Mouse (Mus musculus) embryonic facial prominence, embryonic 15.5 days (tissue): ENCODE measurements around the gene Unc5b. TPM values are rescaled to one million over a fixed set of nuclear protein-coding genes. Genes with fewer than 3 reads are reported as not detected.

ENCODE experiments used
- ATAC-seq: fragments of 200-750 bp; cut with Nextera tagmentation; 2 replicates; pipeline ENCODE4 v1.8.0; 2017; ENCODE audit warnings: low read depth, moderate TSS enrichment; ENCODE audit not compliant: insufficient number of reproducible peaks, low FRiP score, low TSS enrichment
- H3K27ac ChIP-seq: fragments of 300-500 bp; sonication (generic); replicated peaks from 2 replicates; pipeline ENCODE4 v1.5.1; 2015; ENCODE audit warnings: mild to moderate bottlenecking, inconsistent platforms
- H3K27me3 ChIP-seq: fragments of 300-500 bp; sonication (generic); 2 replicates; pipeline ENCODE4 v1.6.1; 2015; ENCODE audit warnings: inconsistent platforms
- H3K36me3 ChIP-seq: fragments of 300-500 bp; sonication (generic); 2 replicates; pipeline ENCODE4 v1.6.1; 2015; ENCODE audit warnings: mild to moderate bottlenecking, inconsistent platforms
- H3K4me1 ChIP-seq: fragments of 300-500 bp; sonication (generic); 2 replicates; pipeline ENCODE4 v1.6.1; 2015; ENCODE audit warnings: inconsistent platforms
- H3K4me2 ChIP-seq: fragments of 300-500 bp; sonication (generic); replicated peaks from 2 replicates; pipeline ENCODE4 v1.6.1; 2015; ENCODE audit warnings: mild to moderate bottlenecking, inconsistent platforms
- H3K4me3 ChIP-seq: fragments of 300-500 bp; sonication (generic); replicated peaks from 2 replicates; pipeline ENCODE4 v1.5.1; 2015; ENCODE audit warnings: mild to moderate bottlenecking, inconsistent platforms
- H3K9ac ChIP-seq: fragments of 300-500 bp; sonication (generic); 2 replicates; pipeline ENCODE4 v1.6.1; 2015; ENCODE audit warnings: inconsistent platforms
- H3K9me3 ChIP-seq: fragments of 300-500 bp; sonication (generic); replicated peaks from 2 replicates; pipeline ENCODE4 v1.6.1; 2016; ENCODE audit warnings: inconsistent platforms
- WGBS: fragments of 180-500 bp; shearing (Covaris S2); methylation state at CpG from one replicate; pipeline ENCODE4 v1.1.7; 2015; 5-methylcytosine and 5-hydroxymethylcytosine counted together
- polyA plus RNA-seq: library from polyadenylated mRNA; unstranded; fragments of >200 nt; fragmentation: Nextera tagmentation; extraction: Ambion mirVana; gene quantifications from 2 replicates; pipeline ENCODE4 v1.2.1, GENCODE M21; 2015

The Unc5b gene
- polyA plus RNA-seq, 1 experiment from 2014 or later: 7.5 TPM

DNA sequence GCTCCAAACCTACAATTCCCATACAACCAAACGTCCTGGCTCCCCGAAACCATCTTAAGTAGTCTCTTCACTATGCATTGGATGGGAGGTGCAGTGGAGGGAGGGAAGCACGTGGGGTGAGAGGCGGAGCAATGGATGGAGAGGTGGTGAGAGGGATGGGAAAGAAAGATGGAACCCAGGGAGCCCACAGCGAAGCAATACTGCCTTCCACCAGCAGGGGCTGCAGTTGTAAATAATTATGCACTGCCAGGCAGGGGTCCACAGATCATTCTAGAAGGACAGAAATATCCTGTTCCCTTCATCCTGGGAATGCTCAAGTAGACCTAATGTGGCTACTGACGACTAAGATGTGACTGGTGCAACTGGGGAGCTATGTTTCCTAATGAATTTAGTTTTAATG lies 55.9 kb downstream of the Unc5b start:
- Histone ChIP-seq H3K4me3 (no peak overlapping the region), H3K9me3 (no peaks in the 10 kb centered on the region), H3K36me3 (peaks cover 14% of the 10 kb centered on the region; the same call in 1 of the 2 replicates), H3K9ac (no peak overlapping the region), H3K27ac (no peak overlapping the region), H3K27me3 (no peaks in the 10 kb centered on the region), H3K4me1 (peaks cover 10% of the 10 kb centered on the region; the same call in 1 of the 2 replicates), H3K4me2 (no peak overlapping the region)
- no peak for ATAC-seq
- WGBS: 73% methylated on average over 6 of the region's 6 CpGs

DNA sequence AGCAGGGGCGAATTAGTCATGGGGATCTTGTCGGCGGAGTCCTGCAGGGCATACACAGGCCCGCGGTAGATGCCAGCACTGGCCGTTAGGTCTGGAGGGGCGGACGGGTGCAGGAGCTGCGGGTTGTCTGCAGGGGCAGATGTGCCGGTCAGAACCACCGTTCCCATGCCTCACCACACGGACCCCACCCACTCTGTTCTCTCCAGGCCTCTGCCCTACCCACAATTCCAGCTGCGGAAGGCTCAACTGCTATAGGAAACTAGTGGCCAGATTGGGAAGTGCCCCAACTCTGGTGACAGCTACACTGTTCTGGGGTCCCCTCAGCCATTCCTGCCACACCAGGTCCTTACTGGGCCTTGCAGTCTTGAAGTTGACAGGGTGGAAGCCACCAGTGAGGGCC lies 56.8 kb downstream of the Unc5b start:
- Histone ChIP-seq H3K4me1 (peaks cover 6% of the 10 kb centered on the region; the same call in 1 of the 2 replicates), H3K9ac (no peak overlapping the region), H3K36me3 (peaks cover 14% of the 10 kb centered on the region; the same call in 1 of the 2 replicates), H3K4me3 (no peak overlapping the region), H3K27me3 (no peaks in the 10 kb centered on the region), H3K4me2 (no peak overlapping the region), H3K9me3 (no peaks in the 10 kb centered on the region), H3K27ac (no peak overlapping the region)
- ATAC-seq: no peak
- 91% methylated on average over 13 of the region's 13 CpGs for WGBS

DNA sequence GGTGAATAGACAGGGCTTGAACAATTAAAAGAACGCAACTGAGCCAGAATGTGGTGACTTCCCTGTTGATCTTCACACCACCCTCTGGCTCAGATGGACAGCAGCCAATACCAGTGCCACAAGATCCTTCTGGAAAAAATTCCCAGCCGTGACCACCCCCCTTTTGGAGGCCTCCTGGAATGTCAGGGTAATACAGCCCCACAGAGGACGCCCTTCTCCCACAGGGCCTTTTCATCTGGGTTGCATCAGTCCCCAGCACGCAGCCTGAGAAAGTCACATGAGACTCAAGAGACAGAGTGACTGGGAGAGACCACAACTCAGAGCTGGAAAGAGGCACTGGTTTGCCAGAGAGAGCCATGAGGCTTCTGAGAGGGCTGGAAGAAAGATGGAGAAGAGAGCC lies 60.5 kb downstream of the Unc5b start:
- peaks cover 6% of the 10 kb centered on the region; the same call in 1 of the 2 replicates for H3K4me1 ChIP-seq
- no peak for ATAC-seq
- H3K9ac ChIP-seq: no peak overlapping the region
- H3K4me3 ChIP-seq: no peak overlapping the region
- 36% methylated on average over 4 of the region's 4 CpGs for WGBS
- no peak overlapping the region for H3K4me2 ChIP-seq
- H3K27me3 ChIP-seq: no peaks in the 10 kb centered on the region
- no peak overlapping the region for H3K27ac ChIP-seq
- no peaks in the 10 kb centered on the region for H3K9me3 ChIP-seq
- H3K36me3 ChIP-seq: peaks cover 10% of the 10 kb centered on the region; the same call in 1 of the 2 replicates

DNA sequence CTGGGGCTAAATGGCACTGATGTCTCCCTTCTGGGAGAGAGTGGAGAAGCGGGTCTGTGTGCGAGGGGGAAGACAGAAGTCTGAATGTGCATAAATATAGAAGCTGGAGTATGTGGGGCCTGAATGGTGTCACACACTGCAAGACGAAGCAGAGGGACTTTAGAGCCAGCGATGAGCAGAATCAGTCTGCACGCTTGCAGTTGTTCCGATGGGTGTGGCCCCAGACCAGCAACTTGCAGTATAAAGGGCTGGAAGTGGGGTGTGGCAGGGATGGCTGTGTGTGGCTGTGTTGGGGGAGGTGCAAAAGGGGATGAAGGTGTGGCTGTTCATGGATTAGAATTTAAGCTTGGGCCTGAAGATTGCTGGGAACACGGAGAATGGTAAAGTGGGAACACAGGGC lies 62.8 kb downstream of the Unc5b start:
- 84% methylated on average over 7 of the region's 7 CpGs for WGBS
- Histone ChIP-seq H3K4me2 (no peak overlapping the region), H3K9ac (no peak overlapping the region), H3K9me3 (no peaks in the 10 kb centered on the region), H3K36me3 (peaks cover 9% of the 10 kb centered on the region; the same call in 1 of the 2 replicates), H3K27me3 (no peaks in the 10 kb centered on the region), H3K4me1 (peaks cover 6% of the 10 kb centered on the region; the same call in 1 of the 2 replicates), H3K27ac (no peak overlapping the region), H3K4me3 (no peak overlapping the region)
- ATAC-seq: no peak

DNA sequence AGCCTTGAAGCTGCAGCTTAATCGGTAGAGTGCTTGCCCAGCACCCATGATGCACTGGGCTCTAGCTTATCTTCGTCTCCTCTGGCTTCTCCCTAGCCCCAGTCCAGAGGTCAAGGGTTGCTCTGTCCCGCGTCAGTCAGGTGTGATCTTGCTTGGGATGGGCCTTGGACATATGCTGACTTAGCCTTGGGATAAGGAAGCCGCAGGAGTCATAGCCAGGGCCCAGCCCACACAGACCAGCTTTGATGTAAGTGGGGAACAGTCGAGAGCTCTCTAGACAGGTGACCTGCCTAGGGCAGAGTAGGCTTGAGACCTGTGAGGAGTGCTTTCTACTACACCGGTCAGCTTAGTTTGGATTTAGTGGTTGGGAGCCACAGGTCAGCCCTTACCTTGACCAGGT lies 64.0 kb downstream of the Unc5b start:
- ATAC-seq: no peak

DNA sequence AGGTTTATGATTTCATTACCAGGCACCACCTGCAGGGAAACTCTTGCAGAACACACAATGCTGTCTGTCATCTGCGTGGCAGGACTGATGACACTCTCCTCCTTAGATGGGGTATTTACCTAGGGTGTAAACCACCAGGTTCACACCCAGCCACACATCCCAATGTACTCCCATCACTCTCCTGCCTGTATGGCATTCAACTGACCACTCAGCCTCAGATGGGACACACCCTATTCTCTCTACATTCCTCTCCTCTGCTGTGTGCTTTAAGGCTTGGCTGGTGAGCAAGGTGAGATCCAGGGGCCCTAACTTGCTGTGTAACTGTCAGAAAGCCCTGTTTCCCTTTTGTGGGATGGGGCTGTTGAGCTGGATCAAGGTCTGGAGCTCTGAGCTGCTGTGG lies 69.3 kb downstream of the Unc5b start:
- no peaks in the 10 kb centered on the region for H3K27me3 ChIP-seq
- no peak for ATAC-seq

More for the DNA sequence above, 64.0 kb downstream of the Unc5b start:
- H3K4me1 ChIP-seq: peaks cover 6% of the 10 kb centered on the region; the same call in 1 of the 2 replicates
- 0 out of 2 replicates have a peak, but pooled peaks cover 5% of the 10 kb centered on the region for H3K36me3 ChIP-seq
- no peak overlapping the region for H3K4me3 ChIP-seq
- no peak overlapping the region for H3K9ac ChIP-seq
- WGBS: 88% methylated on average over 7 of the region's 7 CpGs
- H3K9me3 ChIP-seq: no peaks in the 10 kb centered on the region
- no peak overlapping the region for H3K27ac ChIP-seq
- no peak overlapping the region for H3K4me2 ChIP-seq
- H3K27me3 ChIP-seq: no peaks in the 10 kb centered on the region

DNA sequence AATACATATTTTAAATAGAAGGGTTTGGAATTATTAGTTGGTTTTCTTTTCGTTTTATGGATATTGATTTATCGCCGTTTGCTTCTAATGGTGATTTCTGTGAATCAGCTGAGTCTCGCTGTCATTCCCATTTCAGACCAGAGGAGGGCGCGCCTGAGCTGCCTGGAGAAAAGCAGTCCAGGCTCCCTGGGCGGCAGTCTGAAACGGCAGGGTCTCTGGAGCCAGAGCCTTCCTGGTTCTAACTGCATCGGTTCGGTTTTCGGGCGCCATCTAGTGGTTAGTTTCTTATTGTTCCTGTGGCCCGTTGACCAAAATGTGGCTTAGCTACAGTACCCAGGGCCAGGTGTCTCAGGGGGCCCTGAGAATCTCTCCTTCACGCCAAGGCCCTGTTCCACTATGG lies 71.0 kb downstream of the Unc5b start:
- Histone ChIP-seq H3K36me3 (no peaks in the 10 kb centered on the region), H3K9me3 (no peaks in the 10 kb centered on the region), H3K4me3 (no peak overlapping the region), H3K9ac (no peak overlapping the region), H3K4me2 (no peak overlapping the region), H3K27ac (no peak overlapping the region), H3K27me3 (no peaks in the 10 kb centered on the region), H3K4me1 (no peaks in the 10 kb centered on the region)
- 5% methylated on average over 14 of the region's 14 CpGs for WGBS
- ATAC-seq: peak; percentile 71; the same call in 1 of the 2 replicates

More for the DNA sequence above, 69.3 kb downstream of the Unc5b start:
- Histone ChIP-seq H3K36me3 (no peaks in the 10 kb centered on the region), H3K9me3 (no peaks in the 10 kb centered on the region), H3K9ac (no peak overlapping the region), H3K4me3 (no peak overlapping the region), H3K27ac (no peak overlapping the region), H3K4me1 (no peaks in the 10 kb centered on the region), H3K4me2 (no peak overlapping the region)
- WGBS: 77% methylated on average over 1 of the region's 1 CpGs

DNA sequence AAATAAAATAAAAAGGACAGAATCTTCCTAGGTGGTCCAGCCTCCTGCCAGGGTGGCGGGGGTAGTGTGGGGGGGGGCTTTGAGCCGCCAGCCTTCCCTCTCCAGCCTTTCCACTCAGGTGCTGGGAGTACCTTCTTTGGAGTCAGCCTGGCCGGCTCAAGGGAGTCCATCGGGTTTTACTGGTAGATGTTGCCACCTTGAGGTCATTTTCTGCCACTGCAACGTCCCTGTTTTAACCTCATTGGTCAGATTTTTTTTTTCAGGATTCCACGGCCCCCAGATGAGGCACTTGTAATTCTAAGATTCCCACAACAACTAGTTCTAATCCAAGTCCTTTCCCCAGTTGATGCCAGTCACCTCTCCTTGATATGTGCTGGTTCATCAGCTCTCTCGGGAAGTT lies 74.4 kb downstream of the Unc5b start:
- no peak overlapping the region for H3K4me3 ChIP-seq
- WGBS: 5% methylated on average over 7 of the region's 7 CpGs
- no peak for ATAC-seq
- no peaks in the 10 kb centered on the region for H3K36me3 ChIP-seq
- no peaks in the 10 kb centered on the region for H3K9me3 ChIP-seq
- H3K9ac ChIP-seq: no peak overlapping the region
- H3K27me3 ChIP-seq: no peaks in the 10 kb centered on the region
- no peak overlapping the region for H3K4me2 ChIP-seq
- peaks cover 11% of the 10 kb centered on the region for H3K4me1 ChIP-seq
- no peak overlapping the region for H3K27ac ChIP-seq

DNA sequence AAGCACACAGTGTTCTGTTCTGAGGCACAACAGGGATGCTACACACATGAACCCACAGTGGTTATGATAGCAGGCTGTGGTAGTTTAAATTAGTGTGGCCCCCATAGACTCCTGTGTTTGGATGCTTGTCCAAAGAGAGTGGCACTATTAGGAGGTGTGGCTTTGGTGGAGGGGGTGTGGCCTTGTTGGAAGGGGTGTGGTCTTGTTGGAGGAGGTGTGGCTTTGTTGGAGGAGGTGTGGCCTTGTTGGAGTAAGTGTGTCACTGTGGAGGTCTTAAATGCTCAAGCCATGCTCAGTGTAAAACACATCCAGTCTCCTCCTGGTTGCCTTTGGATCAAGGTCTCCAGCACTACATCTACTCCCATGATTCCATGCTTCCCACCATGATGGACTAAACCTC lies 75.2 kb downstream of the Unc5b start:
- H3K9me3 ChIP-seq: no peaks in the 10 kb centered on the region
- ATAC-seq: no peak
- H3K9ac ChIP-seq: no peak overlapping the region
- H3K27me3 ChIP-seq: no peaks in the 10 kb centered on the region
- H3K4me2 ChIP-seq: no peak overlapping the region
- H3K27ac ChIP-seq: no peak overlapping the region
- H3K4me3 ChIP-seq: no peak overlapping the region
- no peaks in the 10 kb centered on the region for H3K36me3 ChIP-seq
- H3K4me1 ChIP-seq: peaks cover 19% of the 10 kb centered on the region

DNA sequence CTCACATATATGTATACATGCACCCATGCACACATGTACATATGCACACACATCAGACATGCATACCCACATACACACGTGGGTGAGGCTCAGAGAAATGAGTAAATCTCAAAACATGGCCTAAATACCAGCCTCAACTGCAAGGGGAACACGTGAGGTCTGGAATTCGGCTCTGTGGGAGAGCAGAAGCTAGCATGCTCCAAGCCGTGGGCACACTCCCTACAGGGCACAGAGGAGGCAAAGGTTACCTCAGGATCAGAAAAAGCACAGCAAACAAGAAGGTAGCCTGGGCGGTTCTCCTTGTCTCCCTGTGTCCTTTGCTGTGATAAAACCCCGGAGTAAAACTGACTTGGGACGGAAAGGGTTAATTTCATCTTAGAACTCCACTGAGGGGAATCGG lies 77.4 kb downstream of the Unc5b start:
- no peaks in the 10 kb centered on the region for H3K9me3 ChIP-seq
- no peak overlapping the region for H3K27ac ChIP-seq
- ATAC-seq: no peak
- H3K4me3 ChIP-seq: no peak overlapping the region
- peaks cover 7% of the 10 kb centered on the region; the same call in 1 of the 2 replicates for H3K36me3 ChIP-seq
- H3K27me3 ChIP-seq: no peaks in the 10 kb centered on the region
- H3K9ac ChIP-seq: no peak overlapping the region
- no peak overlapping the region for H3K4me2 ChIP-seq
- peaks cover 24% of the 10 kb centered on the region for H3K4me1 ChIP-seq
- 78% methylated on average over 8 of the region's 8 CpGs for WGBS

DNA sequence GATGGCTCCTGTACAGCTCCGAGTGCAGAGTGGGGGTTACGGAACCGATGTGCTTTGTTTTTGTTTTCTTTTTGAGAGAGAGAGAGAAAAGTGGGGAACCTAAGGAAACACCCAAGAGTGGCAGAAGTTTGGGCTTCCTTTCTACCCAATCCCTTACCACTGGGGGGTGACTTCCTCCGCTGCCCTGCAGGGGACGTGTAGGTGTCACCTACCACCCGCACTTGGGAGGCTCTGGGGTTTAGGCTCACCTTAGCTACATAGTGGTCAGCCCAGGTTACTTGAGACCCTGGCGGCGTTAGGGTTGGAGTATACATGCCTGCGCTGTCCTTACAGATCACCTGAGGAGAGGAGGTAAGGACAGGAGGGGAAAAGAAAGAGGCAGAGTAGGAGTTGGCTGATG lies 78.1 kb downstream of the Unc5b start:
- ATAC-seq: no peak
- H3K27ac ChIP-seq: peak overlapping the region; percentile 79
- peaks cover 28% of the 10 kb centered on the region for H3K4me1 ChIP-seq
- H3K27me3 ChIP-seq: no peaks in the 10 kb centered on the region
- H3K4me2 ChIP-seq: peak overlapping the region; percentile 75
- H3K9ac ChIP-seq: peak overlapping the region; percentile 23
- peak overlapping the region; percentile 76 for H3K4me3 ChIP-seq
- 67% methylated on average over 9 of the region's 9 CpGs for WGBS
- H3K36me3 ChIP-seq: peaks cover 14% of the 10 kb centered on the region; the same call in 1 of the 2 replicates
- no peaks in the 10 kb centered on the region for H3K9me3 ChIP-seq
